Mouse (Mus musculus): ENCODE measurements around the gene Dhx57. TPM values are rescaled to one million over a fixed set of nuclear protein-coding genes. Genes with fewer than 3 reads are reported as not detected.

The Dhx57 gene
- polyA plus RNA-seq (2012): 4.0 and 5.0 TPM in 2 replicates

DNA sequence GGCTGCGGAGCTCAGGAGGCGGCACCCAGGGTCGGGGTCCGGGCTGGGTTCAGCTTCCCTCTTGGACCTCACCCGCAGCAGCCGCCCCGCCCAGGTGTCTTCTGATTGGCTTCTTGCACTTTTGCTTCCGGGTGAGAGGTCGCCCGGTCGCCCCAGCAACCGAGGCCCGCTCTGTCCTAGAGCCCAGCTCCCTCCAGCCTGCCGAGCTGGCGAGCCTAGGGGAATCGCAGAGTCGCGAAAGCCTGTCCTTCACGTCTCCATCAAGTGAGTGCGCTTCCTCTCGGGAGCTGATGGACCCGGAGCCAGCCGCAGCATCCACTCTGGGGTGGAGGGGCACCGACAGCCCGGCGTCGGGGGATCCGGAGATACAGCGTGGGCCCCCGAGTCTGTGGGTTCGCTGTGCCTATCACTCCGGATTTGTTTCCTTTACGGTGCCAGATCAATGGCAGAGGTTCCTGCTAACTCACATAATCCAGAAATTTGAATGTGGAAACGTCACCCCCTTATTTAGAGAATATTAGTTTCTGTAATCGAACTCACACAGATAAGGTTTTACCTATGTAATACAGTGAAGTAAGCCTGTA is at the start of gene Dhx57, which contains the start of gene Morn2:
TSS of gene Dhx57 (minus strand) at position 403 of the 584 bp plus-strand sequence.
TSS of gene Morn2 (plus strand) at position 130 of the 584 bp plus-strand sequence.
- no peak for TF ChIP-seq GATA1 (IDR thresholded peaks at IDR 0.05; ENCODE audit: low read length)

DNA sequence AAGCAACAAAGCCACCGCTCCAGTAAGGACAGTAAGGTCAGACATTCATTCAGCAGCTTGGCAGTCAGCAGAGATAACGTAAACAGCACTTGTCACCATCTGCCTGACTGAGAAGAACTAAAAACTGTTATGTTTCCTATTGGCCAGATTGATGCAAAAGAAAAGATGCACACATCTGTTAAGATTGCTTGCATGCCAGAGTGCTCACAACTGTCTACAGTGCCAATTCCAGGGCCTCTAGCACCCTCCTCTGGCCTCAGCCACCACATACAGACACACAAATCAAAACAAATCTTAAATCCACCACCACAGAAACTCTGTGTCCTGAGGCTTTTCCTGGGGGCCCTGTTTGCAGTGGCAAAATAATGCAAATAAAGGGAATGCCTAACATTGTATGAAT is 42.1 kb upstream of the Dhx57 start:
- TF ChIP-seq GATA1 (IDR thresholded peaks at IDR 0.05; ENCODE audit: low read length): no peak

DNA sequence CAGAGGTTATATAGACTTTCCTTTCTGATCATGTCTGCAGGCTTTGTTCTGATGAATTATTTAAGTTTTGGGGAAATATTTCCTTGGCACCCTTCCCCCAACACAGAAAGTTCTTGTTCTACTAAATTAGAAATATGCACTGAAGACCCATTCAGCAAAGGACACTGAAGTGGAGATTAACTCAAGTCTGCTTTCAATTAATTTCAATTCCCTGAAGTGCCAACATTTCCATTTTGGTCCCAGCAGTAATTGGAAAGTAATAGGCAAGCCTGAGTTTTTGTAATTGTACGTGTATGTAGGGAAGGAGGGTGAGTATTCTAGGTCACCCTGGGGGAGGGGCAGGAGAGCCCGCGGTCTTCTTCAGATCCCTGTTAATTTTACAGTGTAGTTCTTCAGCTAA is 36.2 kb upstream of the Dhx57 start:
- TF ChIP-seq GATA1 (IDR thresholded peaks at IDR 0.05; ENCODE audit: low read length): no peak

DNA sequence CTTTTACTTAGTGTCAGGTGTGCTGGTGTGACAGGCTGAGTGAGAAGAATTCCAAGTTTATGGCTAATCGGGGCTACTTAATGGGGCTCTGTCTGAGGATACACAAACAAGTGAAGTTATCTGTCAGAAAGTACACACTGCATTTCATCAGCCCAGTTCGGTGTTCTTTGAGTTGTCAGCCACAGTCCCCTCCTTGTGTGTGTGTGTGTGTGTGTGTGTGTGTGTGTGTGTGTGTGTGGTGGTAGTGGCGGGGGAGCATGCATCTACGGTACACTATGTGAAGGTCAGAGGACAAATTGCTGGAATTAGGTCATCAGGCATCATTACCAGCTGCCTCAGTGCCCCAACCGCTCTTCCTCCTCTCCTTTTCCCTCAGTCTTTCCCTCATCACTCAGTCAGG is 35.2 kb upstream of the Dhx57 start:
- no peak for TF ChIP-seq GATA1 (IDR thresholded peaks at IDR 0.05; ENCODE audit: low read length)

DNA sequence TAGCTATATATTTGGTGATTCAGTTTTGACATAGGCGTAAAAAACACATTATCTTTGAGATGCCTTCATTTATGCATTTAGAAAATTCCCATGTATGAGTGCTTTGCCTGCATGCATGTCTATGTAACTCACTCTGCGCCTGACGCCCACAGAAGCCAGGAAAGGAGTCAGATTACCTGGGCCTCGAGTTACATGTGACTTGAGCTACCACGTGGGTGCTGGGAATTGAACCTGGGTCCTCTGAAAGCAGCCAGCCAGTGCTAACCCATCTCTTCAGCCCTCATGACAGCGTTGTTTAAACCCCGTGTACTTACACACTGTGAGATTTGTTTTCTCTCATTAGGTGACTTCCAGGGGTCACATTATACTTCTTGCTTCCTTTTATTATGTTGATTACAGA is 34.2 kb upstream of the Dhx57 start:
- no peak for TF ChIP-seq GATA1 (IDR thresholded peaks at IDR 0.05; ENCODE audit: low read length)

DNA sequence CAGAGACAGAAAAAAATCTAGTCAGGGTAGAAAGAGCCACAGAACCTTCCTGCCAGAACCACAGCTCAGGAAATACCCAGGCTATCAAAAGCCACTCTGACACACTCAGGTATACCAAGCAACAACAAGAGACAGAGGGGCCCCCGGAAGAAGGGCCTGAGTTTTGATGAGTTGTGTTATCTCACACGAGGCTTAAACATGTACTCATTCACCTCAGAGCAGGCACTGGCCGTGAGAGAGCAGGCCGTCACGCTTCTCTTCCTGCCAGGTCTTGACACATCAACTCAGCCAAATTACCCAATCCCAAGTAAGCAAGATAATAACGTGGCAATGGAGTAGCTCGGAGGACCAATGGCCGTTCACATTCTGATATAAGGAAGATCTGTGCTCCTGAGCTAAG is 33.4 kb upstream of the Dhx57 start:
- no peak for TF ChIP-seq GATA1 (IDR thresholded peaks at IDR 0.05; ENCODE audit: low read length)

DNA sequence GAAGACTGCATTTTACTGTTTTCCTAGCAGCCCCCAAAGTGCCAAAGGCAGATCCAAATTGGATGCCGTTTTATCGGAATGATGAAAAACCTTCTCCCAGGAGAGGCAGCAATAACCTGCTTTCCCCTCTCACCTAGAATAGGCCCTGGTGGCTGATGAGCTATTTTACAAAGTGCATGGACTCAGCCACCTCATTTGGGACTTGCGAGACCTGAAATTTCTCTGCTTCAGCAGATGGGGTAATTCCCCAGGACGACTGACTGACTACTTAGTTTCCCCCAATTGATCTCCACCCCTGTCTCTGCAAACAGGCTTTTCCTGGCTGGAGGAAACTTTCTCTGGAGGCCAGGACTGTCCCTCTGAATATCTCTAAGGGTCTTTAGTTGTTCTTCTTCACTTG is 32.7 kb upstream of the Dhx57 start:
- no peak for TF ChIP-seq GATA1 (IDR thresholded peaks at IDR 0.05; ENCODE audit: low read length)

DNA sequence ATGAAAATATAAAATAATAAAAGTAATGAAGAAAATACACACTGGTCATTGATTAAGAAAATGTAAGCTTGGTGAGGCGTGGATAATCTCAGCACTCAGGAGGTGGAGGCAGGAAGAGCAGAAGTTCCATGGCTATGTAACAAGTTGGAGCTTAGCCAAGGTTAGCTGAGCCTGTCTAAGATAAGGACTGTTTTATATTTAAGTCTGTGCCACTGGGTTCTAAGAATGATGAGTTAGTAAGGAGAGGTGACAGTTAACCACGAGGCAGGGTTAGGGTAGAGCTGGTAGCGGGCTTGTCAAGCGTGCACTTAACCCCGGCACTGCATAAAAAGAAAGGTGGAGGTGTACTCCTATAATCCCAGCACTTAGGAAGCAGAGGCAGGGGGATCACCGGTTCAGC is 32.0 kb upstream of the Dhx57 start:
- TF ChIP-seq GATA1 (IDR thresholded peaks at IDR 0.05; ENCODE audit: low read length): no peak

DNA sequence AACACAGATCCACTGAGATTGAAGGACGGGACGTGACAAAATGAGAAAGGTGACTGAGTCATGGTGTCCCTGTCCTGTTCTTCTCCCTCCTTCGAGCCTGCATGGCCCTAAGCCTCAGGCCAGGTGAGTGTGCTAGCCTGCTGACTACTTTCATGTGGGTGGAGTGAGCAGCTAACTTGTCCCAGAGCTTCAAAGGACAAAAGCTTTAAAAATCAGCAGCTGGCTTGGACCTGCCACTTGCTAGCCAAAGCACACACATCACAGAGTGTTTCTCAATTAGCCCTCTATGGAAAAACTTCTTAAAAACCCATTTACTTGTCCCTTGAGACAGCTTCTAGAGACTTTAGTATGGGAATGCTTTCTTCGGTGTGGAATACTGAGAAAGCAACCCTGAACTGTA is 22.1 kb upstream of the Dhx57 start:
- TF ChIP-seq GATA1 (IDR thresholded peaks at IDR 0.05; ENCODE audit: low read length): no peak

DNA sequence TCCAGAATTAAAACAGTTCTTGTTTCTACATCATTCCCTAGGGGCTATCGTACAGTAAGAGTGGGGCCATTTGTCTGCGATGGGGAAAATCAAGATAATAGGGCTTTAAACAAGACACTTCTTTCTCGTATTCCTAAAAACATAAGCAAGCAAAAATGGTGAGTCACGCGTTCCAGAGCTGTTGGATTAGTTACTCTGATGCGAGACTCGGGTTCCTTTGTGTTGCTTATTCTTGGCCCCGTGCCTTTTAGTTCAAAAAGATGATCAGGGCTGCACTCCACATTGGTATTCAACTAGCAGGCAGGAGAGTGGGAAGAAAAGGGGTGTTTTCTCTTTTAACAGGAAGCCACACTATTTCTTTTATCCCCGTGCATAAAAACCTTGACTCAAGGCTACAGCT is 21.5 kb upstream of the Dhx57 start:
- TF ChIP-seq GATA1 (IDR thresholded peaks at IDR 0.05; ENCODE audit: low read length): no peak

DNA sequence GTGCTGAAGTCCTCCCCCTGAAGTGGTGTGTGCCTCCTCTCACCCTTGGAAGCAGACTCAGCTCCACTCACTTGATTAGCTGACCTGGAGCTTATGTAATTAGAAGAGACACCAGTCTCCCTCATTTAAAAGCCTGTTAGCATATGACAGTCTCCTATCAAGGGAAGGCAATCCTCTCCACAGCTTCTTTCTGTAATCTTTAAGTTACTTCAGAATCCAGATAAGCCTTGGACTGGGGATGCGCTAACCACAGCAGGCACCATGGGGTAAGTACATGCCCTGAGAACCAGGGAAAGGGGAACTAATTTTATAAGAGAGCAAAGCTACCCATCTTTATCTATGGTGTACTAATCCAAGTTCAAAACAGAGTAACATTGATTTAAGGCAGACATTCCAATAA is 17.0 kb upstream of the Dhx57 start, which contains the start of gene Arhgef33:
TSS of gene Arhgef33 (plus strand) at position 157 of the 400 bp plus-strand sequence.
- TF ChIP-seq GATA1 (IDR thresholded peaks at IDR 0.05; ENCODE audit: low read length): no peak

DNA sequence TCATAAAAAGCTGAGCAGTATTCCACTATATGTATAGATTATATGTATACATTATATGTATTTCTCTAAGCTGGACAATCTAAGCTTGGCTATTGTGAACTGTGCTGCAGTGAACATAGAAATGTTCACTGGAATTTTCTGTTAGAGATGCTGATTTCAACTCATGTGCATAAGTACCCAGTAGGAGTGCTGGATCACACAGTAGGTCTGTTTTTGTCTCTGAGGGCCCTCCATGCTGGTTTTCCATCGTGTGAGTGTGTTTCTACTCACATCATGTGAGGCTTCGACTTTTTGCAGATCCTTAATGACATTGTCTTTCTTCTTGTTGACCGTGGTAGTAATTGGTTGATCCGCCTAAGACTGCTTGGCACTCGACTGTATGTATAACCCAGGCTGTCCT is 8.6 kb upstream of the Dhx57 start:
- TF ChIP-seq GATA1 (IDR thresholded peaks at IDR 0.05; ENCODE audit: low read length): no peak

DNA sequence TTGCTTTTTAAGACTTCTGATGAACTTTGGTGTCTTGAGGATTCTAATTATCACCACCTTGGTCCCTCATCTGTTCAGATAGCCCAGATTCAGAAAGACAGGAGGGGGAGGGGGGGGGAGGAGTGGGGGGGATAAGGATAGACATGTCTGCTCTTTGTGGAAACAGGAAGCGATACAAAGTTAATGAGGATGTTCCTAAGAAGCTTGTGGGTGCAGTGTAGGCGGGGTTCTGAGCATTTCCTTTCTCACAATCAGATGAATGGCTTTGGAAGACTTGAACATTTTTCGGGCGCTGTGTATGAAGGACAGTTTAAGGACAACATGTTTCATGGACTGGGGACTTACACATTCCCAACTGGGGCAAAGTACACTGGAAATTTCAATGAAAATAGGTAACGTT is 5.0 kb upstream of the Dhx57 start:
- no peak for TF ChIP-seq GATA1 (IDR thresholded peaks at IDR 0.05; ENCODE audit: low read length)

DNA sequence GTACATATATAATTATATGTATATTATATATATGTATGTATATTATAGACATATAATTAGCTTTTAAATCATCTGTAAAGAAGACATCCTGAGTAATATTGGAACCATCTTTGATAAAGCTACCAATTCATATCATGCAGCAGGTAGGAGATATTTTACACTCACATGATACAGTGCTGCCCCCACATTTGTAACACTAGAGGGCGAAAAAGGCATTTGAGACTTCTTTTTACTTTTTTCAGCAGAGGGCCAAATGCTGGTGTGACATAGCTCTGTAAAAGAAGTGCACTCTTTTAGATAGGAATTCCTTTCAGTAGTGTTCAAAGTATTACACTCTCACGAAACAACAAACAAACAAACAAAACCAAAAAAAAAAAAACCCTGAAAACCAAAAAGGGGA is 872 bp upstream of the Dhx57 start:
- no peak for TF ChIP-seq GATA1 (IDR thresholded peaks at IDR 0.05; ENCODE audit: low read length)

DNA sequence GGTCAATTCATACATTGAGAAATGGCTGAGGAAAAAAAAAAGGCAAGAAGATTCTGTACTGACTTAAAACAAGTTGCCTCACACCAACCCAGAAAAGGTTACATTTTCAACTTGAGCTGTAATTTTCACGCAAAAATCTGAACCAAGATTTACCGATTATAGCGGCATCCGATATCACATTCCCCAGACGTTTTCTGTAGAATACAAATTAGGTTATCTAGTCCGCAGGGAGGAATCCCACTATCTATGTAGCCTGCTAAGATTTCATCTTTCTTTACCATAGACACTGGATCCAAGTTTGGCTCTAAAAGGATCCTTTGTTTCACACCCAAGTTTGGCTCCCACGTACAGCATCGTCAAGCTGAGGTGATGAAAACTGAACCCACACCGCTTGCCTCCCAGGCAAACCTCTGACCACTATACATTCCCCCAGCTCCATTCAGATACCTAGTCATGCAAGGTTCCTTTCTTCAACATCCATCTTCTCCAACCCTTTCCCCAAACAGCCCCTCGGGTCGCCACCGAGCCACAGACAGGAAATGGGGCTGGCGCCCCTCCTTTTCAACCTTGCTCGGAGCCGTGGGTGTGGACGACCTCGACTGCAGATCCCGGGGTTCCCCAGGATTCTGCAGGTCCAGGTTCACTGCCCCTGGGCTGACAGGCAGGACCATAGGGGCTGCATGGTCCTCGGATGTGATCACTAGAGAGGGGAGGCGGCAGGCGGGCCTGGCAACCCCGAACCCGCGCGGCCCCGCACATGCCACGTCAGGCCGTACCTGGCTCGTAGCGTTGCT is 799 bp downstream of the Dhx57 start:
- no peak for TF ChIP-seq GATA1 (IDR thresholded peaks at IDR 0.05; ENCODE audit: low read length)

DNA sequence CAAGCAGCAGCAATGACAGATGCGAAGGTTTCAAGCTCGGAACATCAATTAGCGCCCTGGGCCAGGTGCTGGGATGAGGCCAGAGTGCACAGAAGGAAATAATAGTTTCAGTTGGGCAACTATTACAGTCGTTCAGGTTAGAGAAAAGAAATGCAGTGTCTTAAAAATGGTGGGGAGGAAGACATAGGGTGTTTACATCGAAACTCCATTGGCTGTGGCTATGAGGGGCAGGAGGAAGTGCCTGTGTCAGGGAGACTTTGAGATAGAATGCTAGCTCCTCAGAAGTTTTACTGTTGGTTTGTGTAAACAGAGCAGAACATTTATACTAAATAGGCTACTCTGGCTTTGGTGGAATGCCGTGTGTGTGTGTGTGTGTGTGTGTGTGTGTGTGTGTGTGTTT is 2.3 kb downstream of the Dhx57 start:
- no peak for TF ChIP-seq GATA1 (IDR thresholded peaks at IDR 0.05; ENCODE audit: low read length)

DNA sequence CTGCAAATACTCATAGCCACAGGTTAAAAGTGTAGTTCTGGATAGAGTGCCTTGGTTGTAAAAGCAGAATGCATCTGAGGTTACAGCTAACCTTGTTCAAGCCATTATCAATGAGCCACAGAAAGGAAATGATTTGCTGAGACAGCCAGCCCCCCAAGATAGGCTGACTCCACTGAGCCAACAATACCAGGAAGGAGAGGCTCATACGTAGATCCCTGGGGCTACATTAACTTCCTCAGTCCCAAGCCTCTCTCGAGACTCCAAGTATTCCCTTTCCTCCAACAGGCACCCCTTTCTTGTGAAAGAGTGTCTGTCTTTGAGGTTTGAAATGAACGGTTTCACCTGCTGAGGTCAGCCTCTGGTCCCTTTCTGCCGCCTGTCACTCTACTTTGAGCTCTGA is 5.8 kb downstream of the Dhx57 start:
- TF ChIP-seq GATA1 (IDR thresholded peaks at IDR 0.05; ENCODE audit: low read length): no peak
